Mouse (Mus musculus) limb, embryonic 13.5 days (tissue): ENCODE measurements around the gene Olfr49. TPM values are rescaled to one million over a fixed set of nuclear protein-coding genes. Genes with fewer than 3 reads are reported as not detected.

Experiments
- ATAC-seq: fragments of 200-750 bp; cut with Nextera tagmentation; 2 replicates; pipeline ENCODE4 v1.8.0; 2017; ENCODE audit warnings: low read depth, moderate number of reproducible peaks, moderate TSS enrichment; ENCODE audit not compliant: low FRiP score
- H3K27ac ChIP-seq: fragments of 300-500 bp; sonication (generic); 2 replicates; pipeline ENCODE4 v1.5.1; 2015; ENCODE audit warnings: inconsistent platforms, mild to moderate bottlenecking, moderate library complexity
- H3K27me3 ChIP-seq: fragments of 300-500 bp; sonication (generic); 2 replicates; pipeline ENCODE4 v1.6.1; 2015; ENCODE audit warnings: mild to moderate bottlenecking, inconsistent platforms
- H3K36me3 ChIP-seq: fragments of 300-500 bp; sonication (generic); 2 replicates; pipeline ENCODE4 v1.6.1; 2015; ENCODE audit warnings: inconsistent platforms, mild to moderate bottlenecking, moderate library complexity
- H3K4me1 ChIP-seq: fragments of 300-500 bp; sonication (generic); 2 replicates; pipeline ENCODE4 v1.6.1; 2015; ENCODE audit warnings: inconsistent platforms
- H3K4me2 ChIP-seq: fragments of 300-500 bp; sonication (generic); replicated peaks from 2 replicates; pipeline ENCODE4 v1.6.1; 2015; ENCODE audit warnings: inconsistent platforms, mild to moderate bottlenecking, moderate library complexity
- H3K4me3 ChIP-seq: fragments of 300-500 bp; sonication (generic); 2 replicates; pipeline ENCODE4 v1.5.1; 2015; ENCODE audit warnings: moderate library complexity, mild to moderate bottlenecking, inconsistent platforms
- H3K9ac ChIP-seq: fragments of 300-500 bp; sonication (generic); 2 replicates; pipeline ENCODE4 v1.6.1; 2015; ENCODE audit warnings: mild to moderate bottlenecking, inconsistent platforms
- H3K9me3 ChIP-seq: fragments of 300-500 bp; sonication (generic); 2 replicates; pipeline ENCODE4 v1.6.1; 2016; ENCODE audit warnings: inconsistent platforms
- WGBS: fragments of 180-500 bp; shearing (Covaris S2); methylation state at CpG from one replicate; pipeline ENCODE4 v1.1.7; 2015; 5-methylcytosine and 5-hydroxymethylcytosine counted together
- polyA plus RNA-seq: library from polyadenylated mRNA; unstranded; fragments of >200 nt; fragmentation: Nextera tagmentation; extraction: Ambion mirVana; gene quantifications from 2 replicates; pipeline ENCODE4 v1.2.1, GENCODE M21; 2015

The Olfr49 gene
- polyA plus RNA-seq, 1 experiment from 2014 or later: not detected

DNA sequence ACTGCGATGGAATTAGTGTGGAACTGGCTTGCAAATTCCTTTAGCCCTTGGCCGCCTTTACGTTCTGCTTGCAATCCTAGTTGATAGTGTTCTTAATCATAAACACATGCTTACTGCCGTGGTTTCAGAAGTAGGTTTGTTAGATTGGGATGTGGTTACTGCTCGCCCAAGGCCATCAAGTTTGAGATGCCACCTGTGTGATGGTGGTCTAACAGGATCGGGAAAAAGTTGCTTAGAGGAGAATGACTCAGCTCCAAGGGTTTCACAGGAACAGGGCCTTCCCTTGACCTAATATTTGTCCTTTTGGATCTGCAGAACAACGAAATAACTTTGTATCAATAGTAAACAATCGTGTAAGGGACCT lies 25.0 kb downstream of the Olfr49 start:
- Histone ChIP-seq H3K27me3 (no peaks in the 10 kb centered on the region), H3K4me2 (peak overlapping the region; percentile 77), H3K27ac (peak overlapping the region; percentile 79; the same call in 1 of the 2 replicates), H3K36me3 (peaks cover 26% of the 10 kb centered on the region), H3K9ac (peak overlapping the region; percentile 76), H3K4me3 (peak overlapping the region; percentile 63), H3K9me3 (no peaks in the 10 kb centered on the region), H3K4me1 (peaks cover 21% of the 10 kb centered on the region)
- WGBS: 11% methylated on average over 8 of the region's 8 CpGs
- peak; percentile 3 for ATAC-seq

DNA sequence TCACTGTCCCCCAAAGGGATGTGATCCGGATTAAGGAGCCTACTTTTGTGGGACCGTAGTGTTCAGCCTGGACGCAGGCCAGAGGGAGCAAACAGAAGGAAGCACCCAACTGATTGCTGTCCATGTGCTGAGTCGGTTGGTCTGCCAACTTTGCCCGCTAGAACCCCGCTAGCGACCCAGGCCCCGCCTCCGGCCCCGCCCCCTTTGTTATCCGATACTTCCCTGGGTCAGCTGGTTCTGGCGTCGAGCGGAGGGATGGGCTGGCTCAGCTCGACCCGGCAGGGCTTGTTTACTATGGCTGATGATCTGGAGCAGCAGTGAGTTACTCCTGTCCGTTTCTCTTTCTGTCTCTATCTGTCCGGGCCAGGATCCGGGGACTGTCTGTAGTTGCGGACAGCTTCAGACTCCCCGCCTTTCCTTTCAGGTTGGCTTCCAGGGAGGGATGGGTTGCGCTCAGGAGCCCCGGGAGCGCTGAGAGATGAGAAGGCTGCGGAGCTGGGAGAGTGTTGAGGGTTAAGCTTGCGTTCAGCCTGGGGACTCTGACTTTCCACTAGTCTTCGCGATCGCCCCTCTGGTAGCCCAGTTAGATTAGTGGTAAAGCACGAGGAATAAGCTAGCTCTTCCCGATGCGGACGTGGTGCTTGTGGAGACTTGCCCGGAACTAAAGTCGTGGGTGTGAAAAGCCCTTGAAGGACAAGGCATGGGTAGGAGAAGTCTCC lies 25.6 kb downstream of the Olfr49 start:
- no peaks in the 10 kb centered on the region for H3K27me3 ChIP-seq
- peak overlapping the region; percentile 79; the same call in 1 of the 2 replicates for H3K27ac ChIP-seq
- H3K4me1 ChIP-seq: peaks cover 26% of the 10 kb centered on the region
- under 1% methylated on average over 35 of the region's 35 CpGs for WGBS
- peak overlapping the region; percentile 63 for H3K4me3 ChIP-seq
- H3K9me3 ChIP-seq: no peaks in the 10 kb centered on the region
- H3K9ac ChIP-seq: peak overlapping the region; percentile 76
- peak overlapping the region; percentile 77 for H3K4me2 ChIP-seq
- peak; percentile 96 for ATAC-seq
- peaks cover 23% of the 10 kb centered on the region for H3K36me3 ChIP-seq

DNA sequence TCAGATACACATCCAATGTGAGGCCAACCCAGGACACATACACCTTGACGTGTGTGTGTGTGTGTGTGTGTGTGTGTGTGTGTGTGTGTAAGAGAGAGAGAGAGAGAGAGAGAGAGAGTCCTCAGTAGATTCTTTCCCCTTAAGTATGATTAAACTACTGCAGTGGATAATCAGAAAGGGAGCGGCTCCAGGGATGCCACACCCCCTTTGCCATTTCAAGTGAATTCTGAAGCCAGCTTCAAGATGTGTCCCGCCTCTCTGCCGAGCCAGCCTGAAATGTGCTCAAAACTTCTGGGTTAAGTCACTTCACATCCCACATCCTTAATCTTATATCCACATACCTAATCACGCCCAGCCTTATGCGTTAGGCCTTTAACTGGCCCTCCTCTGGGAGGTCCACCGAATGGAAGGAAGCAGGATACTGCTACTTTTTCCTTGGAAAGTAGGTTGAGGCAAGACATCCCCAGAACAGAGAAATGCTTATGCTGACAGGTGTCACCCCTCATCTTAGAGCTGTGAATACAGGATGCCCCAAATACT lies 26.5 kb downstream of the Olfr49 start:
- Histone ChIP-seq H3K4me1 (peaks cover 26% of the 10 kb centered on the region), H3K9me3 (no peaks in the 10 kb centered on the region), H3K4me2 (peak overlapping the region; percentile 77), H3K27me3 (no peaks in the 10 kb centered on the region), H3K9ac (no peak overlapping the region), H3K4me3 (no peak overlapping the region), H3K27ac (no peak overlapping the region), H3K36me3 (peaks cover 15% of the 10 kb centered on the region)
- WGBS: 61% methylated on average over 7 of the region's 7 CpGs
- ATAC-seq: no peak

DNA sequence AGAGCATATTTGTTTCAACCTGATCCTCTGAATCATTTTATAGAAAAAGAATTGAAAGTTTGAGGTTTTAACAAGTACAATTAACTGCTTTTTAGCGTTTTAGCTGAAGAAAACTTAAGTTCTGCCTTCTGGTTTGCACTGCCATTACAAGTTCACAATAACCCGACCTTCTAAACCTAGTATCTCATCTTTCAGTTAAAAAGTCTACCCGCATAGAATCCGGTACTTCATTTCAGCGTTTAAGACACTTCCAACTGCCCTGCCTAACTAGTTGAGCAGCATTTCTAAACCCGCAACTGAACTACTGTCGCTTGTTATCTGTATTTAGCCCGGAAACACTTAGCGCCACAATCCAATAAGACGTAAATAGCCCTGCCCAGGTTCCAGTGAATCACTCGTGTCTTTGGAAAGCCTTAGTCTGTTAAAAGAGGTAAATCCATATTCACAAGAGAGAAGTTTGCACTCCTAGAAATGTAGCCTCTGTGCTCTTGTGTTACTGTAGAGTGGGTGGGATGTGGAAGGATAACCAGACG lies 30.0 kb downstream of the Olfr49 start:
- H3K4me3 ChIP-seq: peak overlapping the region; percentile 78
- ATAC-seq: no peak
- no peaks in the 10 kb centered on the region for H3K9me3 ChIP-seq
- WGBS: 61% methylated on average over 12 of the region's 12 CpGs
- peak overlapping the region; percentile 78; the same call in 1 of the 2 replicates for H3K9ac ChIP-seq
- H3K4me2 ChIP-seq: peak overlapping the region; percentile 74
- no peak overlapping the region for H3K27ac ChIP-seq
- peaks cover 7% of the 10 kb centered on the region; the same call in 1 of the 2 replicates for H3K36me3 ChIP-seq
- no peaks in the 10 kb centered on the region for H3K27me3 ChIP-seq
- peaks cover 48% of the 10 kb centered on the region for H3K4me1 ChIP-seq

DNA sequence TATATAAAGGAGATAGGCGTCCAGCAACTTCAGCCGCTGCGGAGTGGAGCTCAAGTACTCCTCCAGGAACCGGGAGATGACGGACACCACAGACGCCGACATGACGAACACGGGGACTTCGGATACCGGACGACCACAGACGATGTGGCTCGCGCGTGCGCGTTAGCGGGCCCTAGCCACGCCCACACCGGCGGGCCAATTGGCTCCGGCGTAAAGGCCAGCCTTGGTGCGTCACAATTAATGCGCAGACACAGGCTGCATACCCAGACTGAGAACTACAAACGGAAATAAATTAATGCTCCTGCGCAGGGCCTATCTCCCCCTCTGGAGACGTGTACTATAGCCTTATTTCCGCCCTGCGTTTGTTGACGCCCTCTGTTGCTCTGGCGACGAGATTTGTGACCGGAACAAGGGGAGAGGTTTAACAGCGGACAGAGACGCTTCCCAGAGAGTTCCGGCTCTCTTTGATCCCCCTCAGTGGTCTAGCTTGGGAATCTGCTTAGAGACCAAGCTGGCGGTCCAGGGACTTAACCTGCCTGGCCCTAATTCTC lies 30.9 kb downstream of the Olfr49 start, which contains the start of the genes Dad1 and Abhd4:
TSS of gene Dad1 (minus strand) at position 364 of the 551 bp plus-strand sequence.
TSS of gene Abhd4 (plus strand) at position 448 of the 551 bp plus-strand sequence.
- Histone ChIP-seq H3K9ac (peak within 1 kb of the TSS; percentile 78), H3K27me3 (no peaks in the 10 kb centered on the region), H3K27ac (peak within 1 kb of the TSS; percentile 70; the same call in 1 of the 2 replicates), H3K9me3 (no peaks in the 10 kb centered on the region), H3K36me3 (peaks cover 15% of the 10 kb centered on the region; the same call in 1 of the 2 replicates), H3K4me3 (peak within 1 kb of the TSS; percentile 78), H3K4me1 (peaks cover 54% of the 10 kb centered on the region), H3K4me2 (peak within 1 kb of the TSS; percentile 74)
- peak; percentile 99 for ATAC-seq
- WGBS: under 1% methylated on average over 39 of the region's 39 CpGs

DNA sequence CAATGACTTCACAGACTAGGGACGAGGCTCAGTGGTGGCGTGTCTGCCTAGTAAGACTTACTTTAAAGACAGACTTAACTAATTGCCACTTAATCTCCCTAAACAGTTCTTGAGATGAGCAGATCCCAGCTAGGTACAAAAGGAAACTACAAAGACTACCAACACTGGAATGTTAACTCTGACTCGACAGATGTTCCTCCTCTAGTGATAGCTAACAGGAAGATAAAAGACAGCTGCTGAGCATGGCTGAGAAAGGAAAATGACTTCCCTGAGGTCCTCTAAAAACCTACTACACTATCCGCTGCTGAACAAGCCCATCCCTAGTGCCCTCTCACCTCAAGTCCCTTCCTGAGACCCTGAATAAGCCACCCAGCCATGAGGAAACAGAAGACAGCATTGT lies 34.6 kb downstream of the Olfr49 start:
- H3K9me3 ChIP-seq: no peaks in the 10 kb centered on the region
- 36% methylated on average over 4 of the region's 4 CpGs for WGBS
- H3K9ac ChIP-seq: no peak overlapping the region
- no peak overlapping the region for H3K4me3 ChIP-seq
- peaks cover 49% of the 10 kb centered on the region for H3K4me1 ChIP-seq
- H3K4me2 ChIP-seq: no peak overlapping the region
- H3K27me3 ChIP-seq: no peaks in the 10 kb centered on the region
- H3K27ac ChIP-seq: no peak overlapping the region
- no peak for ATAC-seq
- peaks cover 40% of the 10 kb centered on the region for H3K36me3 ChIP-seq

DNA sequence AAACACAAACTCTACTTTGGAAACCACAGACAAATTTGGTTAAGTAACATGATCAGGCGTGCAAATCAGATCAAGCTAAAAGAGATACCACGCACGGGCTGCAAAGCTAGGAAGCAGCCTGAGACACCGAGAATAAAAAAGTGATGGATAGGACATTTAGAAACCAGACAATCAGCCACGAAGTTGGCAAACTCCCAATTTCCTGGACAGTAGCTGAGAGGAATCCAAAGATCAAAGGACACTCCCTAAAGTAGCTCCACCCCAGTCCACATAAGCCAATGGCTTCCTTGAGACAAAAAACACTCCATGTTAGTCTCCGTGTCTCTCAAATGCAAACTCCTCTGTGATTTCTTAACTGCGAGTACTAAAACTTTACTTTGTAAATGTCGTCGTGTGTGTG lies 35.4 kb downstream of the Olfr49 start:
- Histone ChIP-seq H3K27ac (no peak overlapping the region), H3K4me1 (peaks cover 41% of the 10 kb centered on the region), H3K9ac (no peak overlapping the region), H3K36me3 (peaks cover 43% of the 10 kb centered on the region), H3K27me3 (no peaks in the 10 kb centered on the region), H3K4me2 (no peak overlapping the region), H3K9me3 (no peaks in the 10 kb centered on the region), H3K4me3 (no peak overlapping the region)
- no peak for ATAC-seq
- 61% methylated on average over 9 of the region's 9 CpGs for WGBS

DNA sequence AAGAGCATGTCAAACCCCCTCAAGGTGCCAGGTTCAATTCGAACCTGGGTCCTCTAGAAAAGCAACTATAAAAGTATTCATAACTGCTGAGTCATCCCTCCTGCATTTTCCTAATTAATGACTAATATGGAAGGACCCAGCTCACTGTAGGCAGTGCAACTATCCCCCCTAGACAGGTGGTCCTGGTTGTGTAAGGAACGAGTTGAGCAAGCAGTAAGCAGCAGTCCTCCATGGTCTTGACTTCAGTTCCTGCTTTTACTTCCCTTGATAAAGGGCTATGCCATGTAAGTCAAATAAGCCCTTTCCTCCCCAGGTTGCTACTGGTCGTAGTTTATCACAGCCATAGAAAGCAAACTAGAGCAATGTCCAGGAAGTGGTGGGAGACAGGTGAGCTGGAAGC lies 38.5 kb downstream of the Olfr49 start:
- peaks cover 62% of the 10 kb centered on the region for H3K36me3 ChIP-seq
- no peaks in the 10 kb centered on the region for H3K9me3 ChIP-seq
- H3K4me3 ChIP-seq: no peak overlapping the region
- no peak overlapping the region for H3K27ac ChIP-seq
- H3K27me3 ChIP-seq: no peaks in the 10 kb centered on the region
- no peak overlapping the region for H3K9ac ChIP-seq
- peaks cover 23% of the 10 kb centered on the region for H3K4me1 ChIP-seq
- WGBS: 86% methylated on average over 3 of the region's 3 CpGs
- no peak for ATAC-seq
- H3K4me2 ChIP-seq: no peak overlapping the region

DNA sequence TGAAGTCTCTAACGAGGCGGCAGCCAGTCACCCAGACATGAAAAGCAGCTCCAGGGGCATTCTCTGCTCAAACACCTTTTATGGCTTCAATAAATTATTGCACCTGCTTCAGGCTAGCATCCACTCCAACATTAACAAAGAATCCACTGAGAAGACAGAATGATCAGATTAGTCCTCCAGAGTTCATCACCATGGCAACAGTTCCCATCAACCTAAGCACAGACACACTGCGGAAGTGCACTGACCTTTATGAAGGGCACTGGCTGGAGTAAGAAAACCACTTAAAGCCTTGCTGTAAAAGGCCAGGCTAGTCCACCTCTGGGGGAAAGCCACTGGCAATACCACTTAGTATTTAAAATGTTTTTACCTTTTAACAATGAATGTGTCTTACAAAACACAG lies 40.6 kb downstream of the Olfr49 start:
- Histone ChIP-seq H3K27ac (no peak overlapping the region), H3K36me3 (peaks cover 66% of the 10 kb centered on the region), H3K4me1 (peaks cover 6% of the 10 kb centered on the region), H3K9me3 (no peaks in the 10 kb centered on the region), H3K4me3 (no peak overlapping the region), H3K4me2 (no peak overlapping the region), H3K9ac (no peak overlapping the region), H3K27me3 (no peaks in the 10 kb centered on the region)
- 41% methylated on average over 3 of the region's 3 CpGs for WGBS
- ATAC-seq: no peak

DNA sequence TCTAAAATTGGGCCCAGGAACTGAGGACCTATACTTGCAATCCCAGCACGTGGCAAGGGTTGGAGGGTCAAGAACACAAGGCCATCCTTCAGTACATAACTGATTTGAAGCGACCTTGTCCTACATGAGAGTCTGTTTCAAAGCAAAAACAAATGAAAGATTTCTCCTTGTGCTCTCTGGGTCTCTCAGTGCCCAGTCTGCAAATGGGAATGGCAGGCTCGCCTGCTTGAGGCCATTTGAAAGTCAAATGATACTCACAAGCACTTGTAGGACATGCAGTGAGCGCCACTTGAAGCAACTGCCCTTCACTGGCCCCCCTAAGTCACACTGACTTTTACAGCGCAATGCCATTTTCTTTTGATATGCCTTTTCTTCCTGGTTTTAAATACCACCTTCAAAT lies 44.2 kb downstream of the Olfr49 start:
- no peak for ATAC-seq
- H3K9me3 ChIP-seq: no peaks in the 10 kb centered on the region
- H3K27ac ChIP-seq: no peak overlapping the region
- no peaks in the 10 kb centered on the region for H3K4me1 ChIP-seq
- WGBS: 91% methylated on average over 5 of the region's 5 CpGs
- H3K4me3 ChIP-seq: no peak overlapping the region
- no peak overlapping the region for H3K4me2 ChIP-seq
- no peaks in the 10 kb centered on the region for H3K27me3 ChIP-seq
- H3K36me3 ChIP-seq: peaks cover 53% of the 10 kb centered on the region
- H3K9ac ChIP-seq: no peak overlapping the region

DNA sequence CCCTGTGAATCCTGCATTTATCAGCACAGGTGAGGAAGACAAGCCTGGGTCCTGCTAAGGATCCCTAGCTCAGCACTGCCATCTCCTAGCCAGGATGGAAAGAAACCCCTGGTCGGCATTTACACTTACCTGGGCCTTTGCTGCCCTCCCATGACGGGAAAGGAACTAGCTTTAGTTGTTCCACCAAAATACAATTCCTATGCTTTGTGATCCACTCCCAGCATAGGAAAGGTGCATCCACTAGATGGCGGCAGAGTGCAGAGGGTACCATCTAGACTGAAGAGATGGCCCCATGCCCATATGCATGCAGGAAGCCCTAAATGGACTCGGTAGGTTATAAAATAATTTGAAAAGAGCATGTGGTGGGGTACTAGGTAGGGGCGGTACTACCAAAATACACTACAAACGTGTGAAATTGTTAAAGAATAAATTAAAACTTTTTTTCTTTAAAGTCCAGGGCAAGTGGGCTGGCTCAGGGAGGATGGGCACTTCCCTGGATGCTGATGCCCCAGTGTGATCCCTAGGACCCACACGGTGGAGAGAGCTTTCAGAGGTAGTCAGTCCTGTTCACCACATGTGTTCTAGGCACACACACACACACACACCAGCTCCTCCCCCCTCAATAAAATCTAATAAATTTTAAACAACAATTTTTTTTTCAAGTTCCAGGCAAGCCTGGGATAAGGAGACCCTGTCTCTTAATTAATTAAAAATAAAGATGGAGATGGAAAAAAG lies 45.6 kb downstream of the Olfr49 start:
- H3K4me3 ChIP-seq: no peak overlapping the region
- no peak overlapping the region for H3K4me2 ChIP-seq
- no peak overlapping the region for H3K27ac ChIP-seq
- H3K9ac ChIP-seq: no peak overlapping the region
- WGBS: 15% methylated on average over 7 of the region's 7 CpGs
- peaks cover 60% of the 10 kb centered on the region for H3K36me3 ChIP-seq
- H3K27me3 ChIP-seq: no peaks in the 10 kb centered on the region
- ATAC-seq: peak; percentile 51
- H3K4me1 ChIP-seq: peaks cover 7% of the 10 kb centered on the region
- H3K9me3 ChIP-seq: no peaks in the 10 kb centered on the region

DNA sequence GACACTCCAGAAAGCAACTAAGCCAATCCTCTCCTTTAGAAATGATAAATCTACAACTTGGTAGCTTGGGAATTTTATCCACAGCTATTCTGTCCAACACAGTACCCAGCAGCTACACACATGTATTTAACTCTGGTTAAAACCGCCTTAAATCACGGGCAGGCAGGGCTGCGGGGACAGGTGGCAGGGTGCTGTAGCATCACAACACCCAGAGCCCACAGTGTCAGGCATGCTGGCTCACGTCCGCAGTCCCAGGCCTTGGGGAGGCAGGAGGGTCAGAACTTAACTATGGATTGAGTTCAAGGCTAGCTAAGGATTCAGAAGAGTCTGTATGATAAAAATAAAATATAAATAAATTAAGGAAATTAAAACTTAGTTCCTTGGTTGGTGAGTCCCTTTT lies 47.9 kb downstream of the Olfr49 start:
- Histone ChIP-seq H3K9me3 (no peaks in the 10 kb centered on the region), H3K4me2 (no peak overlapping the region)
- WGBS: 91% methylated on average over 5 of the region's 5 CpGs

More for the DNA sequence above, 47.9 kb downstream of the Olfr49 start:
- Histone ChIP-seq H3K4me3 (no peak overlapping the region), H3K27ac (no peak overlapping the region), H3K4me1 (peaks cover 27% of the 10 kb centered on the region), H3K36me3 (peaks cover 48% of the 10 kb centered on the region), H3K27me3 (no peaks in the 10 kb centered on the region), H3K9ac (no peak overlapping the region)
- ATAC-seq: no peak
